Mouse (Mus musculus) lung, postnatal 0 days (tissue): ENCODE measurements around the gene Gm28047.
A peak's percentile ranks its signal among the peaks of the same experiment; 100 is the strongest.

Source experiments
- CTCF ChIP-seq: IDR thresholded peaks from 2 replicates; pipeline ENCODE4 v1.5.1; 2016; ENCODE audit warnings: antibody characterized with exemption, mild to moderate bottlenecking
- EP300 ChIP-seq: IDR thresholded peaks from 2 replicates; pipeline ENCODE4 v1.6.1; 2016; ENCODE audit warnings: antibody characterized with exemption, mild to moderate bottlenecking, control low read depth

- TF ChIP-seq EP300 (peak; percentile 73), CTCF (no peak)
Observed at GRCm38 (mm10) chr15:102624970-102625686, at the start of gene Gm28047, which contains the start of gene Atf7.
